Mouse (Mus musculus) bone marrow, adult 2 months (tissue): ENCODE measurements around the gene Spata48.

Experiments used
- CTCF ChIP-seq: fragments of 200-500 bp; IDR thresholded peaks from 2 replicates; pipeline ENCODE4 v1.5.1; 2011; ENCODE audit warnings: low read length, control low read depth; ENCODE audit not compliant: control insufficient read depth, insufficient read depth
- POLR2A ChIP-seq: fragments of 200-500 bp; IDR thresholded peaks from 2 replicates; pipeline ENCODE4 v1.6.1; 2011; ENCODE audit warnings: low read depth, mild to moderate bottlenecking, control low read depth, low read length, borderline replicate concordance; ENCODE audit not compliant: control insufficient read depth

GRCm38 (mm10) chr11:11519255-11520243, 57.7 kb downstream of the Spata48 start:
- no peak for TF ChIP-seq POLR2A
- no peak for TF ChIP-seq CTCF
